In genomic region chr2:107290697-107291019, GRCm38 (mm10) we compare ENCODE assay signal across 8 mouse cellular contexts. TPM values are rescaled to one million over a fixed set of nuclear protein-coding genes. Genes with fewer than 3 reads are reported as not detected.
DNase-seq lines count a peak whose midpoint lies in the region; ATAC-seq and TF ChIP-seq lines count a peak whose summit lies in the region.

No protein-coding gene starts in this region.

- H3K36me3 ChIP-seq in neural tube, embryonic 11.5 days (ENCODE audit: control insufficient read depth, insufficient read depth, low read length), result no peaks in the 10 kb centered on the region
- no peaks in the 10 kb centered on the region for H3K36me3 ChIP-seq in liver, embryonic 14.5 days (replicated peaks; ENCODE audit: control insufficient read depth, insufficient read depth, low read depth)

- under 1% methylated on average over 12 of the region's 12 CpGs for WGBS in cerebellum, adult 2 months
- WGBS in neural tube, embryonic 11.5 days, result under 1% methylated on average over 12 of the region's 12 CpGs
- WGBS in liver, embryonic 14.5 days (ENCODE audit: insufficient replicate concordance), result 3% methylated on average over 12 of the region's 12 CpGs

- TF ChIP-seq CTCF in cerebellum, adult 2 months (IDR thresholded peaks at IDR 0.05; ENCODE audit: borderline replicate concordance, insufficient read depth, low read depth, low read length), result no peak
- TF ChIP-seq CTCF in liver, embryonic 14.5 days (IDR thresholded peaks at IDR 0.05; ENCODE audit: low read depth), result no peak

- no peak overlapping the region for H3K27ac ChIP-seq in cerebellum, adult 2 months (ENCODE audit: insufficient read depth, low read length)
- H3K27ac ChIP-seq in neural tube, embryonic 11.5 days (ENCODE audit: low read depth, low read length), result no peak overlapping the region
- no peak overlapping the region for H3K27ac ChIP-seq in liver, embryonic 14.5 days

- no peak for DNase-seq in cerebellum, adult 2 months
- no peak for DNase-seq in cerebellum, adult 11 months
- DNase-seq in neural tube, embryonic 11.5 days (ENCODE audit: low spot score), result no peak
- no peak for DNase-seq in neural tube, embryonic 10.5 days (ENCODE audit: extremely low spot score, low spot score)
- DNase-seq in liver, embryonic 14.5 days (ENCODE audit: low read depth in 3 of 3, low spot score in 3 of 3), result no peak
- DNase-seq in right cerebral cortex, postnatal 14 days, result no peak
- no peak for DNase-seq in cerebellum, adult 9-11 months
- DNase-seq in cerebellum, adult 11-12 months, result no peak

- no peak for TF ChIP-seq POLR2A in cerebellum, adult 2 months (IDR thresholded peaks at IDR 0.05; ENCODE audit: borderline replicate concordance, insufficient read depth, low read length)

- H3K4me1 ChIP-seq in cerebellum, adult 2 months (ENCODE audit: control insufficient read depth, insufficient read depth, low read length), result peaks cover 4% of the 10 kb centered on the region; the same call in 1 of the 2 replicates
- no peaks in the 10 kb centered on the region for H3K4me1 ChIP-seq in neural tube, embryonic 11.5 days (ENCODE audit: control insufficient read depth, insufficient read depth, low read length)
- no peaks in the 10 kb centered on the region for H3K4me1 ChIP-seq in liver, embryonic 14.5 days (replicated peaks; ENCODE audit: control insufficient read depth in 2 of 2, insufficient read depth in 2 of 2, low read length in 1 of 2)

- peak overlapping the region; percentile 57 for H3K4me3 ChIP-seq in cerebellum, adult 2 months (replicated peaks; ENCODE audit: insufficient read depth, low read depth, low read length)
- H3K4me3 ChIP-seq in neural tube, embryonic 11.5 days (ENCODE audit: low read depth, low read length), result peak overlapping the region; percentile 40
- H3K4me3 ChIP-seq in liver, embryonic 14.5 days (ENCODE audit: insufficient read depth in 1 of 2, low read depth in 2 of 2, low read length in 2 of 2), result peak overlapping the region in 1 of 2 experiments; percentile 6; a peak in 1 of 4 replicates

- H3K4me2 ChIP-seq in neural tube, embryonic 11.5 days (ENCODE audit: low read depth), result peak overlapping the region; percentile 98
- H3K4me2 ChIP-seq in liver, embryonic 14.5 days (ENCODE audit: low read depth), result peak overlapping the region; percentile 18; the same call in 1 of the 2 replicates

- H3K27me3 ChIP-seq in cerebellum, adult 2 months (ENCODE audit: control insufficient read depth, insufficient read depth, low read length), result no peaks in the 10 kb centered on the region
- H3K27me3 ChIP-seq in neural tube, embryonic 11.5 days (ENCODE audit: control insufficient read depth, insufficient read depth, low read length), result 0 out of 2 replicates have a peak, but pooled peaks cover 3% of the 10 kb centered on the region
- H3K27me3 ChIP-seq in liver, embryonic 14.5 days (ENCODE audit: control insufficient read depth, insufficient read depth, low read length), result no peaks in the 10 kb centered on the region; the same call in 1 of the 2 replicates

- no peaks in the 10 kb centered on the region for H3K9me3 ChIP-seq in neural tube, embryonic 11.5 days (ENCODE audit: control insufficient read depth, low read length)
- H3K9me3 ChIP-seq in liver, embryonic 14.5 days (ENCODE audit: control insufficient read depth, low read length), result no peaks in the 10 kb centered on the region

- no peak for TF ChIP-seq EP300 in liver, embryonic 14.5 days (IDR thresholded peaks at IDR 0.05; ENCODE audit: low read depth)

- ATAC-seq in neural tube, embryonic 11.5 days (ENCODE audit: insufficient read depth, low FRiP score, low TSS enrichment), result peak; percentile 57
- no peak for ATAC-seq in liver, embryonic 14.5 days (ENCODE audit: insufficient read depth)

- H3K9ac ChIP-seq in neural tube, embryonic 11.5 days (ENCODE audit: low read length), result peak overlapping the region; percentile 18
- no peak overlapping the region for H3K9ac ChIP-seq in liver, embryonic 14.5 days (replicated peaks)

RNA-seq across cellular contexts. Expression of gene Kcna4, which starts 0.2 kb away (rescaled TPM):
- polyA plus RNA-seq in cerebellum, adult 2 months (2012; rRNA removed), result 3.5 and 4.7 TPM in 2 replicates
- polyA plus RNA-seq in neural tube, embryonic 11.5 days (2014; fragmentation: Nextera tagmentation; extraction: Ambion mirVana), result 0.07 and 0.28 TPM in 2 replicates
- 0.01 TPM in 1 of 2 replicates, not detected in the other for polyA plus RNA-seq in liver, embryonic 14.5 days (2012; rRNA removed)
- polyA plus RNA-seq in liver, embryonic 14.5 days (2014; fragmentation: Nextera tagmentation; extraction: Ambion mirVana), result 0.04 TPM in 1 of 2 replicates, not detected in the other
